Mouse (Mus musculus): Measurements from ENCODE around the gene Zcchc4. TPM values are rescaled to one million over a fixed set of nuclear protein-coding genes. Genes with fewer than 3 reads are reported as not detected.
"Not testable (repeated sequence)": the region's sequence is repeated elsewhere in the genome, so short reads cannot be mapped to it uniquely, and the experiment has no call there.

Zcchc4 gene
- polyA plus RNA-seq, 1 experiment = 10.3 TPM

DNA sequence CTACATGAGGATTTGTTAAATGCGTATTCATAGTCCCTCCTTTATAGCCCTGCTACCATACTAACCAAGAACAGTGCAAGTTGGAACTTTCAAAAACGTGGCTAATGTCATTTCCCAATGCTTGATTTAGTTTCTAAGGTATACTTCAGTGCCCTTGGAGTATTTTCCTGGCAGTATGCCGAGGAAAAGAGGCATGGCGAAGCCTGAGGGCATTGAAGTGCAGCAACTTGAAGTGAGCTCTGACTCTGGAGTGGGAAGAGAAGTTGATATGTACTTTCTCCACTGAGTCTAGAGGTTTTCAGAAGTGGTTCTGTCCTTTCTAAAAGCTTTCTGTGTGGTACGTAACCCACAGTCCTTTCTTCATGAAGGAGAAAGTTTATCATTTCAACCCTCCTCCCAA is 26.5 kb upstream of the Zcchc4 start:
- Histone ChIP-seq H3K4me1 (ENCODE audit: control insufficient read depth, insufficient read depth, low read length) (no peaks in the 10 kb centered on the region; the same call in 1 of the 2 replicates), H3K4me3 (replicated peaks; ENCODE audit: control insufficient read depth, low read depth, low read length) (no peak overlapping the region), H3K27ac (ENCODE audit: control insufficient read depth, insufficient read depth, low read depth, low read length, poor library complexity) (no peak overlapping the region)
- WGBS = 86% methylated on average over 5 of the region's 5 CpGs
- TF ChIP-seq CTCF (IDR thresholded peaks at IDR 0.05; ENCODE audit: control insufficient read depth, insufficient read depth, low read length) = no peak
- TF ChIP-seq POLR2A (IDR thresholded peaks at IDR 0.05; ENCODE audit: borderline replicate concordance, control insufficient read depth, low read depth, low read length) = no peak

DNA sequence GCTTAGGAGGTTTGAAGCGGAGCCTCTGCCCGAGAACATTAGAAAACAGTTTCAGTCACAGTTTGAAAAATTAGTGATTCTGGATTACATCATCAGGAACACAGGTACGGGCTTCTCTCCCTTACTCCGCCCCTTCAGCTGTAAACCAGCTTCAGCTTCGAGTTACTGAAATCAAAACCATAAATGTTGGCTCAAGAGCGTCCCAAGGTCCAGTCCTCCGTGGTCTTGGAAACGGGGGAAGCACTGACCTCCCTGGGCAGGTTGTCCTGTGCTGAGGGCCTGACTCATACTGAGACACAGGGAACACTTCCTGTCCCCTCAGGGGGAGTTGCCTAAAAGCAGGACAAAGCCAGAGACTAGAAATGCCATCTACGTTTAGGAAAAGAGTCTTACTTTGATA is 22.1 kb upstream of the Zcchc4 start:
- H3K4me1 ChIP-seq (ENCODE audit: control insufficient read depth, insufficient read depth, low read length) = no peaks in the 10 kb centered on the region; the same call in 1 of the 2 replicates
- WGBS = 87% methylated on average over 9 of the region's 9 CpGs
- TF ChIP-seq CTCF (IDR thresholded peaks at IDR 0.05; ENCODE audit: control insufficient read depth, insufficient read depth, low read length) = no peak
- no peak for TF ChIP-seq POLR2A (IDR thresholded peaks at IDR 0.05; ENCODE audit: borderline replicate concordance, control insufficient read depth, low read depth, low read length)
- no peak overlapping the region for H3K4me3 ChIP-seq (replicated peaks; ENCODE audit: control insufficient read depth, low read depth, low read length)
- H3K27ac ChIP-seq (ENCODE audit: control insufficient read depth, insufficient read depth, low read depth, low read length, poor library complexity) = no peak overlapping the region

DNA sequence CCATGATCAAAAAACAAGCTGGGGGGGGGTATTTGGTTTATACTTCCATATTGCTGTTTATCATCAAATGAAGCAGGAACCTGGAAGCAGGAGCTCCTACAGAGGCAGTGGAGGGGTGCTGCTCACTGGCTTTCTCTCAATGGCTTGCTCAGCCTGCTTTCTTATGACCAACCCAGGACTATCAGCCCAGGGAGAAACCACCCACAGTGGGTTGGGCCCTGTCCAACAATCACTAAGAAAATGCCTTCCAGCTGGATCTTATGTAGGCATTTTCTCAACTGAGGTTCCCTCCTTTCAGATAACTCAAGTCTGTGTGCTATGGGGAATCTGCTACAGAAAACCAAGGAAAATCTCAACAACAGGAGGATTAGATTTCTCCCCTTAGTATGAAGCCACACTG is 21.0 kb upstream of the Zcchc4 start:
- Histone ChIP-seq H3K4me3 (replicated peaks; ENCODE audit: control insufficient read depth, low read depth, low read length) (no peak overlapping the region), H3K4me1 (ENCODE audit: control insufficient read depth, insufficient read depth, low read length) (no peaks in the 10 kb centered on the region), H3K27ac (ENCODE audit: control insufficient read depth, insufficient read depth, low read depth, low read length, poor library complexity) (no peak overlapping the region)
- TF ChIP-seq CTCF (IDR thresholded peaks at IDR 0.05; ENCODE audit: control insufficient read depth, insufficient read depth, low read length) (no peak), POLR2A (IDR thresholded peaks at IDR 0.05; ENCODE audit: borderline replicate concordance, control insufficient read depth, low read depth, low read length) (no peak)

DNA sequence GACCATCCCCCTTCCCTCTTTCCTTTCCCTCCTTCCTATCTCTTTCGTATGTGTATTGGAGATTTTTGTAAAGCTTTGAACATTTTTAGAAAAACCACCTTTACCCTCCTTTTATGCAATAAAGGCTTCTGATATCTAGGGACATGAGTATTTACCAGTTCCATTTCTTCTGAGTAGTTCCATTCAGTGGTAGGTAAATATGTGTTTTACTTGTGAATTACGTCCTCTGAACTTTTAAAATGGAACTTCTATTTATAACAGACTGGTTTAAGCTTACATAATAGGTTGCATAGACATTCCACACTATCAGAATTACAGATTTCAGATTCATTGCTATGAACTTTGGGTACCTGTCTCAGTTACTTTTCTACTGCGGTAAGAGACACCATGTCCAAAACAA is 19.9 kb upstream of the Zcchc4 start:
- TF ChIP-seq CTCF (IDR thresholded peaks at IDR 0.05; ENCODE audit: control insufficient read depth, insufficient read depth, low read length) (no peak), POLR2A (IDR thresholded peaks at IDR 0.05; ENCODE audit: borderline replicate concordance, control insufficient read depth, low read depth, low read length) (no peak)
- Histone ChIP-seq H3K4me1 (ENCODE audit: control insufficient read depth, insufficient read depth, low read length) (no peaks in the 10 kb centered on the region), H3K4me3 (replicated peaks; ENCODE audit: control insufficient read depth, low read depth, low read length) (no peak overlapping the region), H3K27ac (ENCODE audit: control insufficient read depth, insufficient read depth, low read depth, low read length, poor library complexity) (no peak overlapping the region)
- 91% methylated on average over 3 of the region's 3 CpGs for WGBS

DNA sequence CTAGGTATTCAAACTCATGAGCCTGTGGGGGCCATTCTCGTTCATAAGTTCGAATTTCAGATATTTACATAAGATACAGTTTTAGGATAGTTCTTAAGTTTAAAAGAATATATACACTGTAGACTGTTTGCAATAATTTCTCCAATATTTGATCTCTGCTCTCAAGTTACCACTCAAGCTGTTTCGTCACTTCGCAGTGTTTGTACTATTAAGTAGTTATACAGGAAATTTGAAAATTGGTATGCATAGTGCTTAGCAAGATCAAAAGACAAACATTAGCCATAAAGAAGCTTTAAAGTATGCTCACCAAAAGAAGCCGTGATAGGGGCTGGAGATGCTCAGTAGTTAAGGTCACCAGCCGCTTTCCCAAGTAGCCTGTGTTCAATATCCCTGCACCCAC is 19.2 kb upstream of the Zcchc4 start:
- Histone ChIP-seq H3K4me3 (replicated peaks; ENCODE audit: control insufficient read depth, low read depth, low read length) (no peak overlapping the region), H3K4me1 (ENCODE audit: control insufficient read depth, insufficient read depth, low read length) (no peaks in the 10 kb centered on the region), H3K27ac (ENCODE audit: control insufficient read depth, insufficient read depth, low read depth, low read length, poor library complexity) (no peak overlapping the region)
- TF ChIP-seq POLR2A (IDR thresholded peaks at IDR 0.05; ENCODE audit: borderline replicate concordance, control insufficient read depth, low read depth, low read length) (no peak), CTCF (IDR thresholded peaks at IDR 0.05; ENCODE audit: control insufficient read depth, insufficient read depth, low read length) (no peak)
- WGBS = 90% methylated on average over 6 of the region's 6 CpGs

DNA sequence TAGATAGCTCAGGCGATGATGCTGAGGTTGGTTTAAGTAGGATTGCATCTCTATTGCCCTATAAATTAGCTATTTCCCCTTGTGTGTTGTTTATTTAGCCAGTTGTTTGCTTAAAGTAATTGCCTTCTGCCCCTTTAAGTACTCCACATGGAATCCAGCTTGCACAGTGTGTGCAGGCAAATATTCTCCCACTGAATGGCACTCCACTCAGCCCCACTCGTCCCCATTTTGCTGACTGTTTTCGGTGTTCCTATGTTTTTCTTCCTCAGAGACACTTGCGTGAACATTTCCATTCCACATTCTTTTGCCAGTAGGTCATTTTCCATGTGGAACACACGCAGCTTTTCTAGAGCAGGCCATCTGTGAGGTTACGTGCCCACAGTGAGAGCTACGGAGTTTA is 12.6 kb upstream of the Zcchc4 start:
- Histone ChIP-seq H3K27ac (ENCODE audit: control insufficient read depth, insufficient read depth, low read depth, low read length, poor library complexity) (no peak overlapping the region), H3K4me1 (ENCODE audit: control insufficient read depth, insufficient read depth, low read length) (no peaks in the 10 kb centered on the region), H3K4me3 (replicated peaks; ENCODE audit: control insufficient read depth, low read depth, low read length) (no peak overlapping the region)
- TF ChIP-seq CTCF (IDR thresholded peaks at IDR 0.05; ENCODE audit: control insufficient read depth, insufficient read depth, low read length) (no peak), POLR2A (IDR thresholded peaks at IDR 0.05; ENCODE audit: borderline replicate concordance, control insufficient read depth, low read depth, low read length) (no peak)
- WGBS = 92% methylated on average over 7 of the region's 7 CpGs

DNA sequence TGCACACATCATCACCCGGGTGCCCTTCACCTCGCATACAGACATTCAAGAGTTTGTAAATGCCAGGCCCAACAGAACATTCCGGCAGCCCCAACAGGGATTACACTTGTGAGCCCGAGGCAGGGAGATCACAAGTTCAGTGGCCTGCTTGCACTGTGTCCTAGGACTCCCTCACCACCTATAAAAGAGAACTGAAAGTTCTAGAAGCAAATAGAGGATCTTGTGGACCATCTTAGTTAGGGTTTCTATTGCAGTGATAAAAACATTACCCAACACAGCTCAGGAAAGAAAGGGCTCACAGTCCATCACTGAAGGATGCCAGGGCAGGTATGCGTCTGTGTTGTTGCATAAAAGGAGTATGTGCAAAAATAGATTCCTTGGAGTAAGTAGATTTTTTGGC is 942 bp upstream of the Zcchc4 start:
- Histone ChIP-seq H3K4me3 (replicated peaks; ENCODE audit: control insufficient read depth, low read depth, low read length) (no peak overlapping the region), H3K27ac (ENCODE audit: control insufficient read depth, insufficient read depth, low read depth, low read length, poor library complexity) (no peak overlapping the region), H3K4me1 (ENCODE audit: control insufficient read depth, insufficient read depth, low read length) (peaks cover 2% of the 10 kb centered on the region; the same call in 1 of the 2 replicates)
- 88% methylated on average over 5 of the region's 5 CpGs for WGBS
- no peak for TF ChIP-seq POLR2A (IDR thresholded peaks at IDR 0.05; ENCODE audit: borderline replicate concordance, control insufficient read depth, low read depth, low read length)

DNA sequence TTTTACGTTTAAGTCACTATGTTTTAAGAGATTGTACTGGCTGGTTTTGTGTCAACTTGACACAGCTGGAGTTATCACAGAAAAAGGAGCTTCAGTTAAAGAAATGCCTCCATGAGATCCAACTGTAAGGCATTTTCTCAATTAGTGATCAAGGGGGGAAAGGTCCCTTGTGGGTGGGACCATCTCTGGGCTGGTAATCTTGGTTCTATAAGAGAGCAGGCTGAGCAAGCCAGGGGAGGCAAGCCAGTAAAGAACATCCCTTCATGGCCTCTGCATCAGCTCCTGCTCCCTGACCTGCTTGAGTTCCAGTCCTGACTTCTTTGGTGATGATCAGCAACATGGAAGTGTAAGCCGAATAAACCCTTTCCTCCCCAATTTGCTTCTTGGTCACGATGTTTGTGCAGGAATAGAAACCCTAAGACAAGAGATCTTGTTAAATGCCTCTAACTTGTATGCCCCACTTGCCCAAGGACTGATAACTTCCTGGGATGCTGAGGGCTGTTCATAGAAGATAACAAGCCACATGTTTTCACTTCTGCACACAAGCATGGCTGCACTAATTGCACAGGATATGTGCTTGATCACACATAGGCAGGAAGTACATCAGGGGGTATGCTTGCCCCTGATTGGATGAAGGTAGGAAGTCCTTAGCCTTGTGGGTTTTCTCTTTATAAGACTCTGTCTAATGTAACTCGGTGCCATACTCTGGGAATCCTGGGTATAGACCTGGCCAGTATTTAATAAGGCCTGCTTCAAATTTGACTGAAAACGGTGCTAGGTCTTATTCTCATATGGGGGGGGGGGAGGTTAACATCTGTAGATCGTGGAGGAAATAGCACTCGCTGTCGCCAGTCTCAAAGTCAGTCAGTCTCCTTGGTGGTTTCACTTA is 1.5 kb downstream of the Zcchc4 start:
- not testable (repeated sequence) for H3K4me3 ChIP-seq (replicated peaks; ENCODE audit: control insufficient read depth, low read depth, low read length); H3K4me1 ChIP-seq (ENCODE audit: control insufficient read depth, insufficient read depth, low read length); H3K27ac ChIP-seq (ENCODE audit: control insufficient read depth, insufficient read depth, low read depth, low read length, poor library complexity)
- WGBS = 83% methylated on average over 8 of the region's 8 CpGs
